Mouse (Mus musculus): ENCODE measurements around the gene Pla2r1. TPM values are rescaled to one million over a fixed set of nuclear protein-coding genes. Genes with fewer than 3 reads are reported as not detected.

The Pla2r1 gene
- polyA plus RNA-seq, 1 experiment from 2014 or later: 0.86 TPM

- 2% methylated on average over 40 of the region's 46 CpGs for WGBS
- no peaks in the 10 kb centered on the region for H3K9me3 ChIP-seq (ENCODE audit: control insufficient read depth, low read length)
- no peaks in the 10 kb centered on the region for H3K36me3 ChIP-seq (ENCODE audit: control insufficient read depth, insufficient read depth, low read length)
- DNase-seq (ENCODE audit: low spot score) (peak; percentile 86), ATAC-seq (ENCODE audit: low FRiP score, low TSS enrichment) (peak; percentile 94)
- H3K27me3 ChIP-seq (ENCODE audit: control insufficient read depth, insufficient read depth, low read length): no peaks in the 10 kb centered on the region
- peak within 1 kb of the TSS; percentile 54 for H3K4me3 ChIP-seq (ENCODE audit: low read depth, low read length)
- H3K4me2 ChIP-seq (replicated peaks; ENCODE audit: low read depth): peak within 1 kb of the TSS; percentile 94
- H3K4me1 ChIP-seq (replicated peaks; ENCODE audit: control insufficient read depth, insufficient read depth): no peaks in the 10 kb centered on the region
- peak within 1 kb of the TSS; percentile 52; the same call in 1 of the 2 replicates for H3K9ac ChIP-seq (ENCODE audit: low read length)
- TF ChIP-seq EP300 (optimal IDR thresholded peaks at IDR 0.05) (no peak), CTCF (IDR thresholded peaks at IDR 0.05; ENCODE audit: low read depth) (no peak)
- H3K27ac ChIP-seq (replicated peaks): no peak within 1 kb of the TSS
Measured at GRCm38 (mm10) chr2:60382858-60383669, 170.0 kb downstream of the Pla2r1 start, which contains the start of gene Ly75. Gene Ly75, minus strand, starts transcription at chr2:60383303.

DNA sequence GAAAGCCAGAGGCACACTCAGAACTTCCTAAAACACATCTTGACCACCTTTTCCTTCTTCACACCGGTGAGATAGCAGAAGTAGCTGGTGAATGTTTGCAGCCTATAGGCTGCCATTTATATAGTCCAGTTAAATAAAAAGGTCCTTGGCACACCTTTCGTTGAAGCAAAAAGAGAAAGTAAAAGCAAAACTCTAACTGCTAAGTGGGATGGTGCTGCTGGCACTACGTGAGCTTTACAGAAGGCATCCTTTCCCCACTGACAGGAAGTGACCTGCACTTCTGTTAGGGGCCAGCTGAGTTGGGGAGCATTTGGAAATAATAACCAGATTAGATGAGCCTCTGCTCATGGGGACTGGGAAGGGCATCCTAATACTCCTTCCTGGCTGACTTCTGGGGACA, 170.8 kb downstream of the Pla2r1 start:
- no peak for ATAC-seq (ENCODE audit: low FRiP score, low TSS enrichment)

DNA sequence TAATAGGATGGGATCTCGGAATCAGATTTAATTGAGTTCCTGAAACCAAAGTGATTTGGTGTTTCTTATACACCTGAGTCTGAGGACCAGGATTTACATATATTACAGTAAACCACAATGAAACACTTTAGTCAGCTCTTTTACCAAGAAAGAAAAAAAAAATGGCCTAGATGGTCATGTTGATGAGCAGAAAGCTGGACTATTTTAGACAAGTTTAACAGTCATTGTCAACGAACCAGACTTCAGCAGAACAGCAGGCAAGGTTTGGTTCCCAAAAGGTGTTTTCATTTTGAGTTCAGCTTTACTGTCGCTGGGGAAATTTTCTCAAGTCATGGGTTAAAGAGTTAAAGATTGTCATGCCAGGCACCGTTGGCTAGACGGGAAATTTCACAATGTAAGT, 175.8 kb downstream of the Pla2r1 start:
- no peaks in the 10 kb centered on the region for H3K36me3 ChIP-seq (ENCODE audit: control insufficient read depth, insufficient read depth, low read length)
- DNase-seq (ENCODE audit: low spot score) (no peak), ATAC-seq (ENCODE audit: low FRiP score, low TSS enrichment) (no peak)
- H3K4me3 ChIP-seq (ENCODE audit: low read depth, low read length): no peak overlapping the region
- no peaks in the 10 kb centered on the region for H3K4me1 ChIP-seq (replicated peaks; ENCODE audit: control insufficient read depth, insufficient read depth)
- no peak overlapping the region for H3K4me2 ChIP-seq (replicated peaks; ENCODE audit: low read depth)
- no peak overlapping the region for H3K27ac ChIP-seq (replicated peaks)
- no peak for TF ChIP-seq EP300 (optimal IDR thresholded peaks at IDR 0.05)
- no peak for TF ChIP-seq CTCF (IDR thresholded peaks at IDR 0.05; ENCODE audit: low read depth)
- H3K9me3 ChIP-seq (ENCODE audit: control insufficient read depth, low read length): no peaks in the 10 kb centered on the region
- H3K27me3 ChIP-seq (ENCODE audit: control insufficient read depth, insufficient read depth, low read length): no peaks in the 10 kb centered on the region
- H3K9ac ChIP-seq (ENCODE audit: low read length): no peak overlapping the region
- WGBS: 82% methylated on average over 5 of the region's 5 CpGs

More for the DNA sequence above, 170.8 kb downstream of the Pla2r1 start:
- Histone ChIP-seq H3K4me1 (replicated peaks; ENCODE audit: control insufficient read depth, insufficient read depth) (no peaks in the 10 kb centered on the region), H3K9me3 (ENCODE audit: control insufficient read depth, low read length) (no peaks in the 10 kb centered on the region), H3K4me3 (ENCODE audit: low read depth, low read length) (peak overlapping the region; percentile 54; the same call in 1 of the 2 replicates), H3K27me3 (ENCODE audit: control insufficient read depth, insufficient read depth, low read length) (no peaks in the 10 kb centered on the region), H3K36me3 (ENCODE audit: control insufficient read depth, insufficient read depth, low read length) (no peaks in the 10 kb centered on the region), H3K27ac (replicated peaks) (no peak overlapping the region), H3K4me2 (replicated peaks; ENCODE audit: low read depth) (peak overlapping the region; percentile 94), H3K9ac (ENCODE audit: low read length) (peak overlapping the region; percentile 52; the same call in 1 of the 2 replicates)
- TF ChIP-seq CTCF (IDR thresholded peaks at IDR 0.05; ENCODE audit: low read depth): no peak
- TF ChIP-seq EP300 (optimal IDR thresholded peaks at IDR 0.05): no peak
- WGBS: 70% methylated on average over 3 of the region's 3 CpGs
- DNase-seq (ENCODE audit: low spot score): no peak

GRCm38 (mm10) chr2:60375608-60376107, 177.4 kb downstream of the Pla2r1 start:
- Histone ChIP-seq H3K4me3 (ENCODE audit: low read depth, low read length) (no peak overlapping the region), H3K27me3 (ENCODE audit: control insufficient read depth, insufficient read depth, low read length) (no peaks in the 10 kb centered on the region), H3K36me3 (ENCODE audit: control insufficient read depth, insufficient read depth, low read length) (no peaks in the 10 kb centered on the region), H3K4me2 (replicated peaks; ENCODE audit: low read depth) (no peak overlapping the region), H3K27ac (replicated peaks) (no peak overlapping the region), H3K9ac (ENCODE audit: low read length) (no peak overlapping the region), H3K9me3 (ENCODE audit: control insufficient read depth, low read length) (no peaks in the 10 kb centered on the region), H3K4me1 (replicated peaks; ENCODE audit: control insufficient read depth, insufficient read depth) (no peaks in the 10 kb centered on the region)
- 90% methylated on average over 15 of the region's 15 CpGs for WGBS
- TF ChIP-seq CTCF (IDR thresholded peaks at IDR 0.05; ENCODE audit: low read depth) (no peak), EP300 (optimal IDR thresholded peaks at IDR 0.05) (no peak)
- ATAC-seq (ENCODE audit: low FRiP score, low TSS enrichment): no peak
- DNase-seq (ENCODE audit: low spot score): no peak

GRCm38 (mm10) chr2:60375126-60375525, 178.0 kb downstream of the Pla2r1 start:
- Histone ChIP-seq H3K4me3 (ENCODE audit: low read depth, low read length) (no peak overlapping the region), H3K27me3 (ENCODE audit: control insufficient read depth, insufficient read depth, low read length) (no peaks in the 10 kb centered on the region), H3K36me3 (ENCODE audit: control insufficient read depth, insufficient read depth, low read length) (no peaks in the 10 kb centered on the region), H3K9ac (ENCODE audit: low read length) (no peak overlapping the region), H3K9me3 (ENCODE audit: control insufficient read depth, low read length) (no peaks in the 10 kb centered on the region), H3K4me2 (replicated peaks; ENCODE audit: low read depth) (no peak overlapping the region), H3K4me1 (replicated peaks; ENCODE audit: control insufficient read depth, insufficient read depth) (no peaks in the 10 kb centered on the region), H3K27ac (replicated peaks) (no peak overlapping the region)
- WGBS: 78% methylated on average over 8 of the region's 8 CpGs
- ATAC-seq (ENCODE audit: low FRiP score, low TSS enrichment): no peak
- no peak for DNase-seq (ENCODE audit: low spot score)
- TF ChIP-seq EP300 (optimal IDR thresholded peaks at IDR 0.05) (no peak), CTCF (IDR thresholded peaks at IDR 0.05; ENCODE audit: low read depth) (no peak)

DNA sequence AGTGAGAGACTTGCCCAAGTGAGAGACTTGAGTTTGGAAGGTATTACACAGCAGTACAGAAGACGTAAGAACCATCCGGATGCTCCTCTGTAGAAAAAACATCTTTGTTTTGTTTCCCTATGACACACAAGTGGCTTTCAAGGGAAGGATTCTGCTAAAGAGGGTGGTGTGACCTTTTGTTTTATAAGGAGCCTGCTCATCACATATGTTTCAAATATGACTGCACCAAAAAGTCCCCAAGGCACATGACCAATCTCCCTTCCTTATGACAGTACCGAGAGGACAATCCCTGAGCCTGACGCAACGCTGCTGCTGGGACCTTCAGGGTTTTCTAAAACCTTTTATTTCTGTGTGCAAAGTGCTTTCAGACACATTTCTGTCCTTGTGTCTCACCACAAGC, 182.9 kb downstream of the Pla2r1 start:
- no peaks in the 10 kb centered on the region for H3K4me1 ChIP-seq (replicated peaks; ENCODE audit: control insufficient read depth, insufficient read depth)
- H3K9me3 ChIP-seq (ENCODE audit: control insufficient read depth, low read length): no peaks in the 10 kb centered on the region
- no peaks in the 10 kb centered on the region for H3K36me3 ChIP-seq (ENCODE audit: control insufficient read depth, insufficient read depth, low read length)
- no peak overlapping the region for H3K9ac ChIP-seq (ENCODE audit: low read length)
- TF ChIP-seq CTCF (IDR thresholded peaks at IDR 0.05; ENCODE audit: low read depth) (no peak), EP300 (optimal IDR thresholded peaks at IDR 0.05) (no peak)
- no peak for ATAC-seq (ENCODE audit: low FRiP score, low TSS enrichment)
- no peak for DNase-seq (ENCODE audit: low spot score)
- no peak overlapping the region for H3K27ac ChIP-seq (replicated peaks)
- no peaks in the 10 kb centered on the region for H3K27me3 ChIP-seq (ENCODE audit: control insufficient read depth, insufficient read depth, low read length)
- no peak overlapping the region for H3K4me3 ChIP-seq (ENCODE audit: low read depth, low read length)
- 91% methylated on average over 5 of the region's 5 CpGs for WGBS
- H3K4me2 ChIP-seq (replicated peaks; ENCODE audit: low read depth): no peak overlapping the region

Measured in stomach, postnatal 0 days (tissue).